Comparison of ENCODE assay signal across 14 mouse cellular contexts in genomic region chr10:39514916-39515315, GRCm38 (mm10).
"Had no signal": no experiment of that assay in that cellular context is flagged by ENCODE, and none has a peak within 500 bp of the region (broad histone marks: within the 10 kb centered on the region; RNA-seq: fewer than 3 reads in every experiment).

No protein-coding gene starts in this region.

- H3K27ac ChIP-seq: kidney, postnatal 0 days; left cerebral cortex, adult 2 months; liver, embryonic 13.5 days; macrophage; midbrain, embryonic 12.5 days; midbrain, embryonic 15.5 days; neural tube, embryonic 13.5 days had no signal

- H3K4me3 ChIP-seq: left cerebral cortex, adult 2 months; liver, embryonic 13.5 days; midbrain, embryonic 12.5 days; midbrain, embryonic 15.5 days; neural tube, embryonic 13.5 days had no signal

- H3K9ac ChIP-seq: liver, embryonic 13.5 days; midbrain, embryonic 12.5 days; midbrain, embryonic 15.5 days; neural tube, embryonic 13.5 days had no signal

- H3K4me2 ChIP-seq: liver, embryonic 13.5 days; midbrain, embryonic 12.5 days; midbrain, embryonic 15.5 days; neural tube, embryonic 13.5 days had no signal

- H3K27me3 ChIP-seq: liver, embryonic 13.5 days; midbrain, embryonic 12.5 days; midbrain, embryonic 15.5 days; neural tube, embryonic 13.5 days had no signal

- ATAC-seq: intestine, embryonic 16.5 days; midbrain, embryonic 15.5 days had no signal

- DNase-seq: kidney, adult 18-20 months; kidney, adult 9 months; kidney, postnatal 25 days; layer of hippocampus, postnatal 36 days; liver, embryonic 13.5 days; lung, adult 2 months; lung, postnatal 14 days had no signal

- H3K9me3 ChIP-seq: liver, embryonic 13.5 days; midbrain, embryonic 12.5 days; midbrain, embryonic 15.5 days; neural tube, embryonic 13.5 days had no signal
